Mouse (Mus musculus): ENCODE measurements around the gene Sar1b.

The Sar1b gene

GRCm38 (mm10) chr11:51823963-51824753 is 60.7 kb downstream of the Sar1b start:
- no peak for DNase-seq (ENCODE audit: extremely low spot score, low read depth, low spot score)

GRCm38 (mm10) chr11:51824867-51825424 is 61.5 kb downstream of the Sar1b start:
- no peak for DNase-seq (ENCODE audit: extremely low spot score, low read depth, low spot score)

GRCm38 (mm10) chr11:51831962-51832909 is 68.7 kb downstream of the Sar1b start:
- DNase-seq (ENCODE audit: extremely low spot score, low read depth, low spot score), result no peak

GRCm38 (mm10) chr11:51832992-51833391 is 69.5 kb downstream of the Sar1b start:
- DNase-seq (ENCODE audit: extremely low spot score, low read depth, low spot score), result no peak

- no peak for DNase-seq (ENCODE audit: extremely low spot score, low read depth, low spot score)
Measured at GRCm38 (mm10) chr11:51833393-51834066, 70.0 kb downstream of the Sar1b start.

GRCm38 (mm10) chr11:51834067-51834411 is 70.6 kb downstream of the Sar1b start:
- no peak for DNase-seq (ENCODE audit: extremely low spot score, low read depth, low spot score)

GRCm38 (mm10) chr11:51835598-51835997 is 72.1 kb downstream of the Sar1b start:
- no peak for DNase-seq (ENCODE audit: extremely low spot score, low read depth, low spot score)

- no peak for DNase-seq (ENCODE audit: extremely low spot score, low read depth, low spot score)
Measured at GRCm38 (mm10) chr11:51836506-51836905, 73.0 kb downstream of the Sar1b start.

GRCm38 (mm10) chr11:51837164-51838153 is 74.0 kb downstream of the Sar1b start:
- no peak for DNase-seq (ENCODE audit: extremely low spot score, low read depth, low spot score)

GRCm38 (mm10) chr11:51839106-51839505 is 75.6 kb downstream of the Sar1b start:
- no peak for DNase-seq (ENCODE audit: extremely low spot score, low read depth, low spot score)

GRCm38 (mm10) chr11:51839973-51840372 is 76.5 kb downstream of the Sar1b start:
- DNase-seq (ENCODE audit: extremely low spot score, low read depth, low spot score), result no peak

GRCm38 (mm10) chr11:51840657-51841056 is 77.2 kb downstream of the Sar1b start:
- no peak for DNase-seq (ENCODE audit: extremely low spot score, low read depth, low spot score)

- DNase-seq (ENCODE audit: extremely low spot score, low read depth, low spot score), result no peak
Measured at GRCm38 (mm10) chr11:51841149-51841548, 77.7 kb downstream of the Sar1b start.
